Mouse (Mus musculus) layer of hippocampus, postnatal 14 days (tissue): ENCODE measurements around the gene Kcnh8. TPM values are rescaled to one million over a fixed set of nuclear protein-coding genes. Genes with fewer than 3 reads are reported as not detected.

Source experiments
- DNase-seq, 2 experiments: peaks; one replicate each; pipeline ENCODE4 v3.0.0; 2021 to 2022; ENCODE audit warnings: low spot score in 2 of 2, mixed read lengths in 1 of 2
- long read RNA-seq, 2 experiments: library from polyadenylated mRNA; stranded (forward); transcript quantifications; one replicate each; pipeline ENCODE4 v2.0.0; 2021
- total RNA-seq, 2 experiments: library from RNA; stranded (reverse); gene quantifications; 2 replicates each; pipeline ENCODE4 v1.2.3; 2021

Gene Kcnh8
- total RNA-seq, result 1 to 10 TPM in 1 of 2 experiments, under 1 TPM in 1; 0.78 to 1.1 TPM
- long read RNA-seq, experiment 1, result 0 reads
- long read RNA-seq, experiment 2, result 0 reads

DNA sequence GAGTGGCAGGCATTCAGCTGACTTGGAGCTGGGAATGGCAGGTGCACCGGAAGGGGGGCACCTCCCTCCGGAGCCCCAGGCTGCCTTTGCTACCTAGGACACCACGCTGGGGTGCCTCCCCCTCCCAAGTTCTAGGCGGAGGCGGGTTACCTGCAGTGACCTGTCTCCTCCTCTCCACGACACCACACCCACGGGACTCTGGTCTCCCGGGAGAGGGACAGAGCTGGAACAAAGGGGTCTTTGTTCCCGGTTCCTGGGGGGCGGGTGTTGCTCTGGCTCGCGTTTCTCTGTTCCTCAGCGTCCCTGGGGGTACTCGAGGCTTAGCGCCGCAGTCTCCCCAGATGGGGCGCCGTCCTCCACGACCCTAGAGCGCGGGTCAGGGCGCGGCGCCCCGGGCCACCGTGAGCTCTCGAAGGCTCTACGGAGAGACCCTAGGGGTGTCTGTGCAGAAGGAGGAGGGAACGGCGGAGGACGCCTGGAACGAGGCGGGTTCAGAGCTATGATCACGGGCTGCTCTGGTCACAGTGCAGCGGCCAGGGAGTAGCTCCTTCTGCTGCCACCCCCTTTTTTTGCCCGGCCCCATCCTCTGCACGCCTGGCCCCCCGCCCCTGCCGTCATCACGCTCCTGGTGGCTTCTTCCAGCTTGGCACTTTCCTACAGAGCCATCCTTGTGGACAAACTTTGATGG, at the start of gene Kcnh8:
Gene Kcnh8, plus strand, starts transcription at position 617 of the 688 bp plus-strand sequence.
- peak; percentile 7 to 13 for DNase-seq

GRCm38 (mm10) chr17:52559961-52560720, 42.4 kb upstream of the Kcnh8 start:
- peak; percentile 54 to 76 for DNase-seq

- no peak for DNase-seq
These were observed 36.9 kb upstream of the Kcnh8 start for GRCm38 (mm10) chr17:52565467-52566155.

GRCm38 (mm10) chr17:52569584-52570270, 32.8 kb upstream of the Kcnh8 start:
- no peak for DNase-seq

- no peak for DNase-seq
These were observed 30.3 kb upstream of the Kcnh8 start for GRCm38 (mm10) chr17:52572229-52572628.

DNA sequence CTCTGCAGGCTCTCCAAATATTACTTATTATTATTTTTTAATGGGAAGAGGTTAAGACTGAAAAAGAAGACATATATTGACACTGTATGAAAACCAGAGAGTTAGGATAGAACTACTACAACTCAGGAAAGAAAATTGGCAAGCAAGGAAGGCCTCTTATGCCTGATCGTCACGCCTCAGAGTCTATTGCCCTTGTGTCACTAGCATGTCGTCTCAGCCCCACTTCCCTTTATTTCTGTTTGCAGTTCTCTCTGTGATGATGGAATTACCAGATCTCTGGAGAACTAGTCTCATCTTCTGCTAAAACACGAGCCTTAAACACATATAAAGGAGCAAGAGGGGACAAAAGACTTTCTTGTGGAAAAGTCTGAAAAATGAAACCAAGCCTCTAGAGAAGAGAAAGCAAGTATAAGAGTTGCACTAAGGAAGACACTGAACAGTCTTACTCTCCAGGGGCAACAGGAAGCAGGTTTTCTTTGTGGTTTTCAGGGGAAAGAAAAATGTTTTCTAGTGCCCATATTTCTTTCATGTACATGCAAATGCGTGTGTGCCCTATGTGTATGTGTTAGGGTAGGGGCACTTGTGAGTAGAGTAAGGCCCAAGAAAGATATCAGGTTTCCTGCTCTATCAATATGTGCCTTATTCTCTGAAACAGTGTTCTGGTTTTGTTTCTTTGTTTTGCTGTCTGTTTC, 10.9 kb upstream of the Kcnh8 start:
- no peak for DNase-seq

- DNase-seq, result no peak
These were observed 3.4 kb upstream of the Kcnh8 start for GRCm38 (mm10) chr17:52599141-52599540.

DNA sequence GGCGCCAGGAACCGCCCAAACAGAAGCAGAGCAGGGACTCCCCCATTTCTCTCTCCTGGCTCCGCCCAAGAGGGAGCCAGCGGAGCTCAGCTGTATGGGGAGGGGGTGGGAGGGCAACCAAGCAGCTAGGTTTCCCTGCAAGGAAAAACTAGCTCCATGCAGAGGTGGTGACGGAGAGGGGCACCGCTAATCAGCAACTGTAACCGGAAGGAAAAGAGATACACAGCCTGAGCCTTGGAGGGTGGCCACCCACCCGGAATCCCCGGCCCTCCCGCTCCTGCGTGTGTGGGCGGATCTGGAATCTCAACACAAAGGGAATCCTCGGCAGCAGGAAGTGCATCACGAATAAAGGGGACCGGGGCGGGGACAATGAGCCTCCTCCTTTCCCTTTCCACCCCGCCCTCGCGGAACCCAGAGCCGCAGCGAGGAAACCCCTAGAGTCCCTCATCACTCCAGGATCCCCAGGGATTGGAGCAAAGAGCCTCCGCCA, 1.6 kb upstream of the Kcnh8 start:
- DNase-seq, result peak; percentile 70 to 73

DNA sequence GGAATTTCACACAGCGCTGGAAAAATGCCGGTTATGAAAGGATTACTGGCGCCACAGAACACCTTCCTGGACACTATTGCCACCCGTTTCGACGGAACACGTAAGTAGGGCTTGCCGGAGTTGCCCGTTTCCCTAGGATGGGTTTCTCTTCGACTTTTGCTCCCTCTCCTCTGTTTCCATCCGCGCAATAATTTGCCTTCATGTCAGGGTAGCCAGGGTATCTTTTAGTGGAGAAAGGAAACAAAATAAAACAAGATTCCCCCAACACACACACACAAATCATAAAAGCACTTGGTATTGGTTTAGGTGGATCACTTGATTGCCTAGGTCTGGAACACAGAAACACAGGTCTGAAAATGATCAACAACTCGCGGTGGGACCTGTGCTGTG, 267 bp downstream of the Kcnh8 start:
- no peak for DNase-seq

DNA sequence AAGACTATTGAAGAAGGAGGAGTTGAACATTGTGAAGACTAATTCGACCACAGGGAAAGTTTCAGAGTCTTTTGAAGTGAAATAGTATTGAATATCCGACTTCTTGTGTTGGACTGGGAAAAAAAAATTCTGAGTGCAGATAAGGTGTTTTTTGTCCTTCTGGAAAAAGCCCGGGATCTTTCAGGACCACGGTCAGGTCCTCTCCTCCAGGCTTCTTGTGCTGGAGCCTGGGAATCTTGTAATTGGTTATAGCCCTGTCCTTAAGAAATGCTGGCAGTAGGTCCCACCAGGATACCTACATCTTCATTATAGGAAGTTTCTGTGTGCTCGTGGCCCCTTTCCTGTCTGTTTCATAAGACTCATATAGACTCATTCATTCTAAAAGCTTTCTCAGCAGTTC, 902 bp downstream of the Kcnh8 start:
- no peak for DNase-seq

DNA sequence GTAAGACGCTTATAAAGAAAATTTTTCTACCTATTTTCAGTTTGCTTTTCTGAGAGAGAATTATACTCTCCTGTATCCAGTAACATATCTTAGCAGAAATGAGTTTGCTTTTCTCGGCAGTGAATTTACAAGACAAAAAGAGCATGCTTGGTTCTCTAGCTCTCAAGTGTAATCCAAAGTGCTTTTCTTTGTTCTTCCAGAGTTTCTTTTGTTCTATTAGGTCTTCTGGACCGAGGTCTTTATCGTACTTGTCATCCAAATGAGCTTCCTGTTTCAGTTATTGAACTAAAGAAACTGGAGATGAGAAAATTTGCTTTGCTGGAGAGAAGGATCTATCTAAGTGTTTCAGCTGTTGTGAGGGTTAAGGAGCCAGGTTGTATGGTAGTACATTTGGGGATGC, 8.9 kb downstream of the Kcnh8 start:
- no peak for DNase-seq

DNA sequence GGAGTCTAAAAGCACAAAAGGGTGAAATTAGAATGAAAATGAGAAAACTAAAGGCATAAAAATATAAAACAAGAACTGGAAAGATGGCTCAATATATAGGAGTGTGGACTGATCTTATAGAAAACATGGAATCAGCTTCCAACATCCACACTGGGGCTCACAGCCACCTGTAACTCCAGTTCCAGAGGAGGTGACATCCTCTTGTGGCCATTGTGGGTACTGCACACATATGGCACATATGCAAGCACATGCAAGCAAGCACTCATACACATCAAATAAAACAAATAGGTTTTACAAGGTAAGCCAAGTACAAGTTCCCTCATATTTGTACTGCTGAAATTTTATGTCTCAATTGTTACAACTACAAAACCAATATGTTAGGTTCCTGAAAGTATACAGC, 46.7 kb downstream of the Kcnh8 start:
- DNase-seq, result no peak

GRCm38 (mm10) chr17:52691988-52692387, 89.5 kb downstream of the Kcnh8 start:
- no peak for DNase-seq

- DNase-seq, result no peak
These were observed 99.4 kb downstream of the Kcnh8 start for GRCm38 (mm10) chr17:52701944-52702343.

GRCm38 (mm10) chr17:52712319-52712718, 109.8 kb downstream of the Kcnh8 start:
- DNase-seq, result no peak

- no peak for DNase-seq
These were observed 119.7 kb downstream of the Kcnh8 start for GRCm38 (mm10) chr17:52722214-52722613.

- no peak for DNase-seq
These were observed 126.3 kb downstream of the Kcnh8 start for GRCm38 (mm10) chr17:52728806-52729205.

GRCm38 (mm10) chr17:52738436-52738835, 135.9 kb downstream of the Kcnh8 start:
- no peak for DNase-seq

GRCm38 (mm10) chr17:52788151-52788550, 185.6 kb downstream of the Kcnh8 start:
- no peak for DNase-seq

DNA sequence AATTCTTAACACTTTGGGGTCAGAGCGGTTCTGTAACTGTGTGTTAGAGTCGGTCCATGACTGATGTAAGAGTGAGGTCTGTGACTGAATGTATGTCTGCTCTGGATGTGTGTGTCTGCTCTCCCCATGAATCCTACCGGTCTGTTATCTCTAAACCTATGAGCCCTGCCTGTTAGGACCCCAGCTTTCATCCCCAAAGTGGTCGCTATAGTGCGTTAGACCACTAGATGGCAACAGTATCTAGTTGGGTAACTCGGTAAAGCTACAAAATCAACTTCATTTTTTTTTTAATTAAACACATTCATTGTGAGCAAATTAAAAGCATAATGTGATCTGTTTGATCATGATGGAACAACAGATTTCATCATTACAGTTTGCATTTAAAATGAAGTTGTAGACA, 202.0 kb downstream of the Kcnh8 start:
- peak in 1 of 2 experiments; percentile 1 for DNase-seq

GRCm38 (mm10) chr17:52810773-52811172, 208.3 kb downstream of the Kcnh8 start:
- peak in 1 of 2 experiments; percentile 29 for DNase-seq
